Mouse (Mus musculus) granulocyte monocyte progenitor cell, adult 5-6 weeks (primary cell): ENCODE data around the gene Spata31d1d. TPM values are rescaled to one million over a fixed set of nuclear protein-coding genes. Genes with fewer than 3 reads are reported as not detected.
A peak's percentile ranks its signal among the peaks of the same experiment; 100 is the strongest.
"Not testable (repeated sequence)": the region's sequence is repeated elsewhere in the genome, so short reads cannot be mapped to it uniquely, and the experiment has no call there.

Experiments used
- ATAC-seq: replicated peaks from 2 replicates; pipeline ENCODE4 v1.8.0; 2016; ENCODE audit warnings: mild to moderate bottlenecking, moderate TSS enrichment, inconsistent platforms; ENCODE audit not compliant: poor library complexity, severe bottlenecking
- total RNA-seq, 2 experiments: library from RNA; stranded (forward) in 1 of 2; stranded (reverse) in 1 of 2; fragments of 200-712, 200-1000 nt in 1 of 2; fragments of >200 nt in 1 of 2; fragmentation: Nextera tagmentation in 1 of 2; gene quantifications; 2 replicates each; pipeline ENCODE4 v1.2.3; 2014 to 2017

The Spata31d1d gene
- total RNA-seq (2014; fragmentation: Nextera tagmentation) (not detected in 2 replicates), total RNA-seq (2017) (not detected in 2 replicates)

- ATAC-seq = no peak
These were observed at the start of gene Spata31d1d for GRCm38 (mm10) chr13:59731652-59732051. Gene Spata31d1d (minus strand): TSS chr13:59731752.

GRCm38 (mm10) chr13:59779744-59780264, 48.3 kb upstream of the Spata31d1d start:
- not testable (repeated sequence) for ATAC-seq

GRCm38 (mm10) chr13:59779213-59779612, 47.7 kb upstream of the Spata31d1d start:
- no peak for ATAC-seq

GRCm38 (mm10) chr13:59775168-59775567, 43.6 kb upstream of the Spata31d1d start:
- ATAC-seq = no peak

- ATAC-seq = peak; percentile 62
These were observed 39.7 kb upstream of the Spata31d1d start for GRCm38 (mm10) chr13:59771257-59771656.

GRCm38 (mm10) chr13:59770847-59771246, 39.3 kb upstream of the Spata31d1d start:
- no peak for ATAC-seq

GRCm38 (mm10) chr13:59770164-59770562, 38.6 kb upstream of the Spata31d1d start:
- peak; percentile 60 for ATAC-seq

- peak; percentile 80 for ATAC-seq
These were observed 38.0 kb upstream of the Spata31d1d start, which contains the start of gene Isca1 for GRCm38 (mm10) chr13:59769296-59770163. Gene Isca1 (minus strand): TSS chr13:59769810.

GRCm38 (mm10) chr13:59768531-59768930, 37.0 kb upstream of the Spata31d1d start:
- no peak for ATAC-seq

- no peak for ATAC-seq
These were observed 35.4 kb upstream of the Spata31d1d start for GRCm38 (mm10) chr13:59766786-59767515.

- no peak for ATAC-seq
These were observed 31.2 kb upstream of the Spata31d1d start for GRCm38 (mm10) chr13:59762791-59763190.

- no peak for ATAC-seq
These were observed 25.4 kb upstream of the Spata31d1d start for GRCm38 (mm10) chr13:59756906-59757305.

- ATAC-seq = peak; percentile 56; the same call in 1 of the 2 replicates
These were observed 18.8 kb upstream of the Spata31d1d start for GRCm38 (mm10) chr13:59750310-59750709.

- no peak for ATAC-seq
These were observed 15.2 kb upstream of the Spata31d1d start, which contains the start of gene 1700014D04Rik for GRCm38 (mm10) chr13:59746711-59747110. Gene 1700014D04Rik (minus strand): TSS chr13:59746752.

- no peak for ATAC-seq
These were observed 14.6 kb upstream of the Spata31d1d start for GRCm38 (mm10) chr13:59746164-59746563.

GRCm38 (mm10) chr13:59745462-59745861, 13.9 kb upstream of the Spata31d1d start:
- no peak for ATAC-seq

- ATAC-seq = peak; percentile 83
These were observed 10.1 kb upstream of the Spata31d1d start for GRCm38 (mm10) chr13:59741697-59742096.

GRCm38 (mm10) chr13:59741096-59741495, 9.5 kb upstream of the Spata31d1d start:
- ATAC-seq = no peak

- ATAC-seq = no peak
These were observed 7.8 kb upstream of the Spata31d1d start for GRCm38 (mm10) chr13:59739397-59739796.

GRCm38 (mm10) chr13:59738455-59738854, 6.9 kb upstream of the Spata31d1d start:
- no peak for ATAC-seq

GRCm38 (mm10) chr13:59735190-59735589, 3.6 kb upstream of the Spata31d1d start:
- peak; percentile 79 for ATAC-seq
